Mouse (Mus musculus): Measurements from ENCODE around the gene Tmem117. TPM values are rescaled to one million over a fixed set of nuclear protein-coding genes. Genes with fewer than 3 reads are reported as not detected.

Tmem117 gene
- polyA plus RNA-seq, 1 experiment from 2014 or later = 0.78 TPM

DNA sequence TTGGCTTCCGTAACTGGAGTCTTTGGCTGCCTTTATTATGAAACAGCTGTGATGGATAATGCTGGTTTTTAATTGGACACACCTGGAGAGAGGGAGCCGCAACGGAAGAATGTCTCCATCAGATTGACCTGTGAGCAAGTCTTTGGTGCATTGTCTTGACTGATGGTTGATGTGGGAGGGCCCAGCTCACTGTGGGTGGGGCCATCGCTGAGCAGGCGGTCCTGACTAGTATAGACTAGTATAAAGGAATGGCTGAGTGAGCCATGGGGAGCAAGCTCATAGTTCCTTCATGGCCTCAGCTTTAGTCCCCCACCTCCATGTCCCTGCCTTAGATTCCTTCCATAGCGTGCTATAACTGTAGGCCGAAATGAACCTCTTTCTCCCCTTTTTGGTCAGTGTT lies 58.1 kb downstream of the Tmem117 start:
- Histone ChIP-seq H3K9me3 (no peaks in the 10 kb centered on the region), H3K27me3 (no peaks in the 10 kb centered on the region), H3K4me3 (replicated peaks) (no peak overlapping the region), H3K4me2 (no peak overlapping the region), H3K9ac (no peak overlapping the region), H3K4me1 (0 out of 2 replicates have a peak, but pooled peaks cover 2% of the 10 kb centered on the region), H3K27ac (no peak overlapping the region), H3K36me3 (replicated peaks) (no peaks in the 10 kb centered on the region)
- WGBS = 88% methylated on average over 7 of the region's 7 CpGs
- no peak for ATAC-seq (ENCODE audit: low FRiP score)

DNA sequence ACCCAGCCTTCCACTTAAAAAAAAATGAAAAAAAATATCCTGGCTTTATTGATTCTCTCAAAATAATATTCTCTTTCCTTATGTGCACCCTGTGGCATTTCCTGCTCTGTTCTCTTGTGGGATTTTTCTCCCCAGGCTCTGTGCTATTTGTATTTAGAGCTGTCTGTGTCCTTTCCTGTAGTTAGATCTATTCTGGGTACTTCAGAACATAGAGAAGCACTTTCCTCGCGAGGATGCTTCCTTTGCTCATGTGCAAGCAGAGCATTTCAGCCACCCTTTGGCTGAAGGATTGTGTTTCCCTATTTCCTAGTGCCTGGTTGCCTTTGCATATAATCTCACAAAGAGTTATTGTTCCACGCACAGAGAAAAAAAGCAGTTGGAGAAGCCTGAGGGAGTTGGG lies 58.6 kb downstream of the Tmem117 start:
- Histone ChIP-seq H3K9ac (no peak overlapping the region), H3K36me3 (replicated peaks) (no peaks in the 10 kb centered on the region), H3K27me3 (no peaks in the 10 kb centered on the region), H3K4me2 (no peak overlapping the region), H3K9me3 (no peaks in the 10 kb centered on the region), H3K27ac (no peak overlapping the region), H3K4me1 (0 out of 2 replicates have a peak, but pooled peaks cover 2% of the 10 kb centered on the region), H3K4me3 (replicated peaks) (no peak overlapping the region)
- no peak for ATAC-seq (ENCODE audit: low FRiP score)
- 66% methylated on average over 3 of the region's 3 CpGs for WGBS

DNA sequence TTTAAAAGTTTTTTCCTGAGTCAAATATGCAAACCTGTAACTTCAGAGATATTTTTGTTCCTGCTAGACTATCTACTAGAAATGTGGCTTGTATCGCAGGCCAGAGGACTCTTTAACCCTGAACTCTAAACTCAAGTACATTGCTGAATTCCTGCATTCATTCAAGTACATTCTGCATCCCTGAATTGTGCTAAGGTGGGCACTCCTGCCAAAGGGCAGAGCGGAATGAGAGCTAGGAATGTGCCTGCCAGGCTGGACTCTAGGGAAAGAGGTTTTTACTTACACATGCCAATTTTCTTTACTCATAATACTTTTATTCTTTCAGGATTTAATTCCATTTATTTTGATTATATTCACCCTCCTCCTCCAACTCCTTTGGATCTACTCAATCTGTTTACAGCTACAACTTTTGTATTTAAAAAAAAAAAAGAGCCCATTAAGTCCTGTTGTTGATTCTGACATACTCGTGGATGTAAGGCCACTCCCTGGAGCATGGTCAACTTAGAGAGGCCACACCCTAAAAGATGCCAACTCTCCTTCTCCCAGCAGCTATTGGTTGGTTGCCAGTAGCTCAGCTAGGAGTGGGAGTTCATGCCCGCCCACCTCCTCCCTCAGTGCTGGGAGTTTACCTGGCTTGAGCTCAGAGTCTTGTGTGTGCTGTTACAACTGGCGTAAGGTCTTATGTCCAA lies 60.3 kb downstream of the Tmem117 start:
- H3K27me3 ChIP-seq = no peaks in the 10 kb centered on the region
- H3K4me2 ChIP-seq = no peak overlapping the region
- 0 out of 2 replicates have a peak, but pooled peaks cover 2% of the 10 kb centered on the region for H3K4me1 ChIP-seq
- no peak overlapping the region for H3K4me3 ChIP-seq (replicated peaks)
- H3K27ac ChIP-seq = no peak overlapping the region
- H3K36me3 ChIP-seq (replicated peaks) = no peaks in the 10 kb centered on the region
- WGBS = 88% methylated on average over 5 of the region's 5 CpGs
- ATAC-seq (ENCODE audit: low FRiP score) = no peak
- H3K9me3 ChIP-seq = no peaks in the 10 kb centered on the region
- H3K9ac ChIP-seq = no peak overlapping the region

DNA sequence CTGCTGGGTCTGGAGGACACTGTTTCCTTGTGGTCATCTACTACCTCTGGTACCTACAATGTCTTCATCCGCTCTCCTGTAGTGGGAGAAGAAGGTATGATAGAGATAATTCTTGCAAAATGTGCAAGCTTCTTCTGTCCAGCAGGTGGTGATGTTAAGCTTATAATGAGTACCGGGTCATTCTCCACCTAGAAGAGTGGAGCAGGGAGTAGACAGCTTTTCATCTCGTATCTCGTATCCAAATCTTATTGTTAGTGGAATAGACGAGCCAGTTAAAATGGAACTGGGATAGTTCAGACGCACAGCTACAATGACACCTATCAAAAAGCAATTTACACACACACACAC lies 60.8 kb downstream of the Tmem117 start:
- Histone ChIP-seq H3K4me2 (no peak overlapping the region), H3K9ac (no peak overlapping the region), H3K4me3 (replicated peaks) (no peak overlapping the region), H3K27ac (no peak overlapping the region), H3K27me3 (no peaks in the 10 kb centered on the region), H3K36me3 (replicated peaks) (no peaks in the 10 kb centered on the region), H3K9me3 (no peaks in the 10 kb centered on the region), H3K4me1 (0 out of 2 replicates have a peak, but pooled peaks cover 2% of the 10 kb centered on the region)
- no peak for ATAC-seq (ENCODE audit: low FRiP score)
- WGBS = 68% methylated on average over 6 of the region's 6 CpGs

DNA sequence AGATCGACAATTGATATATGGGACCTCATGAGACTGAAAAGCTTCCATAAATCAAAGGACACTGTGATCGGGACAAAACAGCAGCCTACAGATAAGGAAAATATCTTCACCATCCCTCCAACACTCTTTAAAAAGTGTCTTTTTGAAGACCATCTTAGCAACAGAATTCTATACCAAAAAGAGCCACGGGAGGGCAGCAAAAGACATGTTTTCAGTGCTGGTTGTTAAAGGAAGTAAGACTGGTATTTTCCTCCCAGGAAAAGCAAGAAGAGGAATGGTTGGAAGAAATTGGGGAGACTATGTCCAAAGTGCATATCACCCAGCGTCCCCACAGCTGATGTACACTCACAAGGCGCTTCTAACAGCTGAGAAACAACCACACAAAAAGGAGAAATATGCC lies 93.7 kb downstream of the Tmem117 start:
- no peak overlapping the region for H3K9ac ChIP-seq
- no peak for ATAC-seq (ENCODE audit: low FRiP score)
- H3K36me3 ChIP-seq (replicated peaks) = no peaks in the 10 kb centered on the region
- WGBS = 33% methylated on average over 5 of the region's 5 CpGs
- H3K27me3 ChIP-seq = 0 out of 2 replicates have a peak, but pooled peaks cover 3% of the 10 kb centered on the region
- H3K4me3 ChIP-seq (replicated peaks) = no peak overlapping the region
- no peak overlapping the region for H3K4me2 ChIP-seq
- no peak overlapping the region for H3K27ac ChIP-seq
- H3K9me3 ChIP-seq = no peaks in the 10 kb centered on the region
- H3K4me1 ChIP-seq = peaks cover 4% of the 10 kb centered on the region; the same call in 1 of the 2 replicates

DNA sequence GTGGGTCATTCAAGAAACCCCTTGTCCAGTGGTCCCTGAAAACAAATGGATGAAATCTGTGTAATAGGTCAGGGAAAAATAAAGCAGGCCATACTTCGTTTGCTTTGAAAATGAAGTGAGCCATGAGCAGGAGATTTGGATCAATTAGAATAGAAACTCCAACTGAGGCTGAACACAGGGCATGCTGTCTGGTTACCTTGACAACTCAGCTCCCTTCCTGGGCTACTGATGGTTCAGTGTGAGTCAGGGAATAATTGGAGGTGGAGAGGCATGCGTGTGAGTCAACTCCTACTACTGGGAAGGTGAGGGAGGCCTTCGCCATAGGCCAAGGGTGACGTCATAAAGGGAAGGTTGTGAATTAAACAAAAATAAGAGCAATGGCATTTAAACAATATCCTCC lies 103.1 kb downstream of the Tmem117 start:
- Histone ChIP-seq H3K4me1 (peaks cover 11% of the 10 kb centered on the region; the same call in 1 of the 2 replicates), H3K36me3 (replicated peaks) (no peaks in the 10 kb centered on the region), H3K4me2 (no peak overlapping the region), H3K27ac (no peak overlapping the region), H3K4me3 (replicated peaks) (no peak overlapping the region), H3K27me3 (no peaks in the 10 kb centered on the region), H3K9ac (no peak overlapping the region), H3K9me3 (0 out of 2 replicates have a peak, but pooled peaks cover 3% of the 10 kb centered on the region)
- WGBS = 35% methylated on average over 4 of the region's 4 CpGs
- ATAC-seq (ENCODE audit: low FRiP score) = no peak; the same call in 1 of the 2 replicates

DNA sequence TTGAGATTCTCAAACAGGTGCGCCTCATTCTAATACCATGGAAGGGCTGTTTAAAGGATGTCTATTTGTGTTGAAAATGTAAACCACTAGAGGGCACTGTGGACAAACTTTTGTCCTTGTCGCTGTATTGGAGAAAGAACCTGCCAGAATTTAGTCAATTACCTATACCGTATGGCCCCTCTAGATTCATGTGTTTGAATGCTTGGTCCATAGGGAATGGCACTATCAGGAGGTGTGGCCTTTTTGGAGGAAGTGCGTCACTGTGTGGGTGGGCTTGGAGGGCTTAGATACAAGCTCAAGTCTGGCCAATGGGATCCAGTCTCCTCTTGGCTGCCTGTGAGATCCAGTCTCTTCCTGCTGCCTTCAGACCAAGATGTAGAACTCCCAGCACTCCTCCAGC lies 140.2 kb downstream of the Tmem117 start:
- Histone ChIP-seq H3K4me2 (no peak overlapping the region), H3K4me3 (replicated peaks) (no peak overlapping the region), H3K27me3 (no peaks in the 10 kb centered on the region), H3K27ac (no peak overlapping the region), H3K36me3 (replicated peaks) (no peaks in the 10 kb centered on the region), H3K4me1 (no peaks in the 10 kb centered on the region; the same call in 1 of the 2 replicates), H3K9ac (no peak overlapping the region), H3K9me3 (peaks cover 7% of the 10 kb centered on the region; the same call in 1 of the 2 replicates)
- 18% methylated on average over 4 of the region's 4 CpGs for WGBS
- peak; percentile 82 for ATAC-seq (ENCODE audit: low FRiP score)

DNA sequence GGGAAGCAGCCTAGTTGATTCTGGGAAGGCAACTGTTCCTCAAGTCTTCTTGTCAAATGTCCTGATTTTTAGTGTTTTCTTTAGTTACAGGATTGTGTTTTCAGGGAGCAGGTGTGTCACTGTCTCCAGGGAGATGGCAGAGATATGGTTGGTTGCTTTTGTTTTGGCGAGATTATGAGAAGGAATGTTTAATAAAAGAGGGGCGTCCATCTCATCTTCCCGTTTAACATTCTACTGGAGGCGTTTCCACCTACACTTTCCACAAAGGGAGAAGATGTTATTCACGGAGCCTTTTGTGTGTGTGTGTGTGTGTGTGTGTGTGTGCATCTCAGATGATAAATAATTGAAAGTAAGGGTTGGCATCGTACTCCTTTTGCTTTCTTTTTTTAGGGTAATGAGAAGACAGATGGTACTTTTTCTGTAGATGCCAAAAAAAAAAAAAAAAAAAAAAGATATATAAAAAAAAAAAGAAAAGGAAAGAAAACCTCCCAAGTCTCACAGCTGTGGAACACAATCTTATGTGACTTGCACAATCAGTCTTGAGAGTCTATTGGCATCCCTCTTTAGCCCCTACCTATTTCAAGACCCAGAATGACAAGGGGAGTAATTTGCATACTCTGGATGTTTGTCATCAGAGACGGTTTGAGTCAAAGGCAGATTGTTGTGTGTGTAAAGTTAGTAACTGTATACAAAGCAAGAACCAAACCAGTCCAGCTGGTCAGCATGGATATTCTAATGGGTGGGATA lies 142.0 kb downstream of the Tmem117 start:
- no peak overlapping the region for H3K4me2 ChIP-seq
- no peak overlapping the region for H3K4me3 ChIP-seq (replicated peaks)
- no peak overlapping the region for H3K9ac ChIP-seq
- no peaks in the 10 kb centered on the region; the same call in 1 of the 2 replicates for H3K4me1 ChIP-seq
- no peaks in the 10 kb centered on the region for H3K27me3 ChIP-seq
- no peak overlapping the region for H3K27ac ChIP-seq
- WGBS = 75% methylated on average over 7 of the region's 7 CpGs
- ATAC-seq (ENCODE audit: low FRiP score) = no peak
- no peaks in the 10 kb centered on the region for H3K36me3 ChIP-seq (replicated peaks)
- peaks cover 7% of the 10 kb centered on the region; the same call in 1 of the 2 replicates for H3K9me3 ChIP-seq

DNA sequence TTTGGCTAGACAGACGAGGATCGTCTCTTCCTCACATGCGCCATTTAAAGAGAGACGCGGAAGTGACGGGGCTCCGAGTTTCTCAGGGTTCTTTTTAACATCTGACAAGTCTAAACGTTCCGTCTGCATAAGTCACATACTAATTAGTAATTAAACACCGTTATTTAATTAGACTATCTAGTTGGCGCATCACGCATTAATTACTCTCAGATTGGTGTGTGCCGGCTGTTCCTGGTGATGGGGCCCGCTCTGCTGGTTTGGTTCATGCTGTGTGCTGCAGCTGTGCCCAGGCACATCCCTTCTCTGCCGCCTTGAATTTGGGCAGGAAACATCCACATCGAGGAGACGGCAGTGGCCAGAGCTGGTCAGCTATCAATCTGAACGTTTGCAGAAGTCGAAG lies 142.7 kb downstream of the Tmem117 start:
- Histone ChIP-seq H3K4me3 (replicated peaks) (no peak overlapping the region), H3K27me3 (no peaks in the 10 kb centered on the region), H3K4me2 (no peak overlapping the region), H3K9me3 (peaks cover 7% of the 10 kb centered on the region; the same call in 1 of the 2 replicates), H3K9ac (no peak overlapping the region), H3K27ac (no peak overlapping the region), H3K36me3 (replicated peaks) (no peaks in the 10 kb centered on the region), H3K4me1 (peaks cover 6% of the 10 kb centered on the region)
- 79% methylated on average over 19 of the region's 19 CpGs for WGBS
- ATAC-seq (ENCODE audit: low FRiP score) = no peak

DNA sequence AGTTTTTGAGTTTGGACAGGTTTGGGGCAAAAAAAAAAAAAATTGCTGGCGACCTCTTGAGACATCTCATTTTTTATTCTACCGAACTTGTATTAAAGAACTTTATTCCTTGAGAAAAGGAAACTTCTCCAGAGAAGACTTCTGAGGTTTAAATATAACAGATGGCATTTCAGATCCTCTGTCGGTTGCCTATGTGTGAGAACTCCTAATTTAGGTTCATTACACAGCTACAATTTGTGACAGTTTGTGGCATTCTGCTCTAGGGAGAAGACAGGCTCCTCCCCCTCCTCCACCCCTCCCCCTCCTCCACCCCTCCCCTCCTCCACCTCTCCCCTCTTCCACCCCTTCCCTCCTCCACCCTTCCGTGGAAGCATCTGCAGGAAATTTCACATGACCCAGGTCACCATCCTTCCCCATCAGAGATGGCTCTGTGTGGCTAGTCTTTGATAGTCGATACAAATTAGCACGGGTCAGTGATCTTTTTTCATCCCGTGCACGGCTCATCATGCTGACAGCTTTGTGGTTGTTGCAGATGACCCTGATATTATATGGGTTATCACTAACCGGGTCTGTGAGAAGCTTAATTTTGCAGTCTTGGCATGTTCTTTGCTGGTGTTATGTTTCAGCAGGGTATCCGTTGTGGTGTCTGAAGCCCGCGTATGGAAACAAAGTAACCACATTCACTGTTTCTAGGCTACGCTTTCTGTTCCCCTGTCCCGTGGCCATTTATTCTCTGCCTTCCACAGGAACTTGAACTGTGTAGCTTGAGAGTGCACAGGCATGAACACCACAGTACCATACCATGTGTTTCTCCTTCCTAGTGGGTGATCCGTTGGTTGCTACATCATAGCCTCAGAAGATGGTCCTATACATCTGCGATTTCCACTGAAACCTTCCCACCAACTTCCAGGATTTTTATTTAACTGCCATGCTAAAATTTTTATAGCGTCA lies 147.4 kb downstream of the Tmem117 start:
- H3K27ac ChIP-seq = 0 out of 2 replicates have a peak overlapping the region, but pooled peaks have one; percentile 25
- peaks cover 6% of the 10 kb centered on the region; the same call in 1 of the 2 replicates for H3K4me1 ChIP-seq
- H3K4me2 ChIP-seq = no peak overlapping the region
- H3K9ac ChIP-seq = no peak overlapping the region
- peaks cover 7% of the 10 kb centered on the region; the same call in 1 of the 2 replicates for H3K9me3 ChIP-seq
- no peaks in the 10 kb centered on the region for H3K36me3 ChIP-seq (replicated peaks)
- WGBS = 61% methylated on average over 17 of the region's 17 CpGs
- peak; percentile 63 for ATAC-seq (ENCODE audit: low FRiP score)
- no peaks in the 10 kb centered on the region for H3K27me3 ChIP-seq
- H3K4me3 ChIP-seq (replicated peaks) = no peak overlapping the region

DNA sequence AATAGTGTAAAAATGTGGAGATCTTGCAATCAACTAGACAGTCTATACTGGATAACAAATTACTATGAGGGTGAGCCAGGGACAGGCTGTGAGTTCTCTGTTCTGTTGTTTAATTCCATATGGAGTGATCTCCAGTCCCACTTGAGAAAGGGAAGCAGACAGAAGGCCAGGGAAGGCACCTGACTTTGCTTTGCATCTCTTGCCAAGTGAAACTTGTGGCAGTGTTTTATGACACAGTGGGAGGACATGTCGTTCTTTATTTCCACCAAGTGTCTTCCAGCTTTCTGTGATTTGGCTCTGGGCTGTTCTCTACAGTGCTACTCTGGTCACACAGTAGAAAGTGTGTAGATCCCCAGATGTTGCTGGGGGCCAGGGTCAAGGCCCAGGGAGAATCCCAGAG lies 152.5 kb downstream of the Tmem117 start:
- Histone ChIP-seq H3K9ac (no peak overlapping the region), H3K36me3 (replicated peaks) (no peaks in the 10 kb centered on the region), H3K27ac (no peak overlapping the region), H3K9me3 (no peaks in the 10 kb centered on the region), H3K4me2 (no peak overlapping the region), H3K27me3 (no peaks in the 10 kb centered on the region), H3K4me1 (peaks cover 1% of the 10 kb centered on the region; the same call in 1 of the 2 replicates), H3K4me3 (replicated peaks) (no peak overlapping the region)
- WGBS = 83% methylated on average over 1 of the region's 1 CpGs
- no peak for ATAC-seq (ENCODE audit: low FRiP score)

DNA sequence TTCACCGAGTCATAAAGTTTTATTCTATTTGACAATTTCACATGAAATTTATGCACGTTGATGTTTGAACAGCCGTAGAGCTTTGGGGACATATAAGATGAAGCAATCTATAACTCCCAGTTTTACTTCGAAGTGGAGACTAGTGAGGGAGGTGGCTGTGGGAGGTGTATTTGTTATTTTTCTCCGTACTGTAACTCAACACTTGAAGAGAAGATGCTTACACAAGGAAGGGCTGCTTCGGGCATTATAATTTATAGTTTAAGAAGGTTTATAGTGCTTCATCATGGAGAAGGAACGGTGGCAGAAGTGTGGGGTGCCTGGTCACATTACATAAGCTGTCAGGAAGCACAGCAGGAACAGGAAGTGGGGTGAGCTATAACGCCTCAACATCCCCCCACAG lies 164.4 kb downstream of the Tmem117 start:
- no peaks in the 10 kb centered on the region for H3K9me3 ChIP-seq
- ATAC-seq (ENCODE audit: low FRiP score) = no peak
- peaks cover 4% of the 10 kb centered on the region for H3K4me1 ChIP-seq
- no peak overlapping the region for H3K9ac ChIP-seq
- no peak overlapping the region for H3K4me2 ChIP-seq
- H3K36me3 ChIP-seq (replicated peaks) = no peaks in the 10 kb centered on the region
- WGBS = 94% methylated on average over 8 of the region's 8 CpGs
- H3K27ac ChIP-seq = no peak overlapping the region
- H3K4me3 ChIP-seq (replicated peaks) = no peak overlapping the region
- H3K27me3 ChIP-seq = no peaks in the 10 kb centered on the region

Measured in forebrain, embryonic 12.5 days (tissue).